Mouse (Mus musculus) heart, postnatal 0 days (tissue): ENCODE results near the gene Mthfr. TPM values are rescaled to one million over a fixed set of nuclear protein-coding genes. Genes with fewer than 3 reads are reported as not detected.

Experiments used
- ATAC-seq: fragments of 200-750 bp; cut with Nextera tagmentation; 2 replicates; pipeline ENCODE4 v1.8.0; 2017; ENCODE audit warnings: low read depth, moderate number of reproducible peaks, moderate library complexity; ENCODE audit not compliant: insufficient read depth
- DNase-seq: peaks from one replicate; pipeline ENCODE4 v3.0.0-alpha.2; 2016; ENCODE audit warnings: low spot score
- H3K27ac ChIP-seq: fragments of 300-500 bp; sonication (generic); 2 replicates; pipeline ENCODE4 v1.5.1; 2014; ENCODE audit warnings: low read depth, mild to moderate bottlenecking
- H3K27me3 ChIP-seq: fragments of 300-500 bp; sonication (generic); 2 replicates; pipeline ENCODE4 v1.6.1; 2014; ENCODE audit warnings: low read length, mixed read lengths; ENCODE audit not compliant: control insufficient read depth, insufficient read depth
- H3K36me3 ChIP-seq: fragments of 300-500 bp; sonication (generic); replicated peaks from 2 replicates; pipeline ENCODE4 v1.6.1; 2014; ENCODE audit warnings: low read length, mixed read lengths; ENCODE audit not compliant: control insufficient read depth, insufficient read depth
- H3K4me1 ChIP-seq: fragments of 300-500 bp; sonication (generic); 2 replicates; pipeline ENCODE4 v1.6.1; 2014; ENCODE audit warnings: antibody characterized with exemption; ENCODE audit not compliant: control insufficient read depth, insufficient read depth
- H3K4me2 ChIP-seq: fragments of 300-500 bp; sonication (generic); 2 replicates; pipeline ENCODE4 v1.6.1; 2014; ENCODE audit warnings: low read depth, mild to moderate bottlenecking, low read length, moderate library complexity
- H3K4me3 ChIP-seq: fragments of 300-500 bp; sonication (generic); 2 replicates; pipeline ENCODE4 v1.5.1; 2014; ENCODE audit warnings: low read depth, low read length
- H3K9ac ChIP-seq: fragments of 300-500 bp; sonication (generic); replicated peaks from 2 replicates; pipeline ENCODE4 v1.6.1; 2014; ENCODE audit warnings: low read depth, low read length, mixed read lengths
- H3K9me3 ChIP-seq: fragments of 300-500 bp; sonication (generic); replicated peaks from 2 replicates; pipeline ENCODE4 v1.6.1; 2016; ENCODE audit warnings: low read length; ENCODE audit not compliant: control insufficient read depth
- CTCF ChIP-seq: IDR thresholded peaks from 2 replicates; pipeline ENCODE4 v1.5.1; 2016; ENCODE audit warnings: antibody characterized with exemption, control low read depth, low read depth
- EP300 ChIP-seq: IDR thresholded peaks from 2 replicates; pipeline ENCODE4 v1.6.1; 2016; ENCODE audit warnings: antibody characterized with exemption, low read depth
- WGBS: fragments of 180-500 bp; shearing (Covaris S2); extraction: QIAGEN DNeasy Blood & Tissue Kit; methylation state at CpG from one replicate; pipeline ENCODE4 v1.1.7; 2014; 5-methylcytosine and 5-hydroxymethylcytosine counted together
- polyA plus RNA-seq: library from polyadenylated mRNA; unstranded; fragments of >200 nt; fragmentation: Nextera tagmentation; extraction: Ambion mirVana; gene quantifications from 2 replicates; pipeline ENCODE4 v1.2.1, GENCODE M21; 2015
- total RNA-seq: library from RNA; depleted of rRNA; stranded (reverse); fragments of >200 nt; gene quantifications from 2 replicates; pipeline ENCODE4 v1.2.3, GENCODE M21; 2014; ENCODE audit warnings: low replicate concordance

Mthfr gene
- total and polyA plus RNA-seq, 2 experiments from 2014 or later, result 6.3 to 37.6 TPM

- Histone ChIP-seq H3K9ac (no peak overlapping the region), H3K4me2 (peak overlapping the region; percentile 14; the same call in 1 of the 2 replicates), H3K36me3 (peaks cover 25% of the 10 kb centered on the region), H3K4me1 (peaks cover 29% of the 10 kb centered on the region), H3K9me3 (no peaks in the 10 kb centered on the region), H3K27ac (peak overlapping the region; percentile 52; the same call in 1 of the 2 replicates), H3K4me3 (no peak overlapping the region), H3K27me3 (no peaks in the 10 kb centered on the region)
- 51% methylated on average over 21 of the region's 21 CpGs for WGBS
- ATAC-seq (0 out of 2 replicates have a peak, but pooled peaks have one; percentile 5), DNase-seq (no peak)
- TF ChIP-seq CTCF (no peak), EP300 (no peak)
Measured at GRCm38 (mm10) chr4:148083176-148083899, 44.5 kb downstream of the Mthfr start.

- H3K4me2 ChIP-seq, result peak overlapping the region; percentile 14; the same call in 1 of the 2 replicates
- DNase-seq, result no peak
Measured at GRCm38 (mm10) chr4:148084261-148084714, 45.4 kb downstream of the Mthfr start.

GRCm38 (mm10) chr4:148085131-148085906 lies 46.4 kb downstream of the Mthfr start:
- H3K27ac ChIP-seq, result peak overlapping the region; percentile 39; the same call in 1 of the 2 replicates
- no peaks in the 10 kb centered on the region for H3K9me3 ChIP-seq
- DNase-seq, result no peak
- H3K4me1 ChIP-seq, result peaks cover 29% of the 10 kb centered on the region
- 0 out of 2 replicates have a peak overlapping the region, but pooled peaks have one; percentile 3 for H3K9ac ChIP-seq
- H3K4me3 ChIP-seq, result no peak overlapping the region
- peaks cover 15% of the 10 kb centered on the region for H3K36me3 ChIP-seq
- H3K27me3 ChIP-seq, result no peaks in the 10 kb centered on the region
- no peak for TF ChIP-seq EP300
- no peak for TF ChIP-seq CTCF
- ATAC-seq, result no peak
- WGBS, result 49% methylated on average over 10 of the region's 10 CpGs
- H3K4me2 ChIP-seq, result no peak overlapping the region

More at GRCm38 (mm10) chr4:148084261-148084714, 45.4 kb downstream of the Mthfr start:
- Histone ChIP-seq H3K27me3 (no peaks in the 10 kb centered on the region), H3K27ac (no peak overlapping the region), H3K4me1 (peaks cover 29% of the 10 kb centered on the region), H3K36me3 (peaks cover 25% of the 10 kb centered on the region), H3K9me3 (no peaks in the 10 kb centered on the region), H3K9ac (no peak overlapping the region), H3K4me3 (no peak overlapping the region)
- ATAC-seq, result no peak
- TF ChIP-seq CTCF, result no peak
- no peak for TF ChIP-seq EP300
- 20% methylated on average over 8 of the region's 8 CpGs for WGBS

GRCm38 (mm10) chr4:148085907-148086305 lies 47.0 kb downstream of the Mthfr start:
- Histone ChIP-seq H3K4me1 (peaks cover 29% of the 10 kb centered on the region), H3K4me2 (no peak overlapping the region), H3K4me3 (no peak overlapping the region), H3K9ac (0 out of 2 replicates have a peak overlapping the region, but pooled peaks have one; percentile 3), H3K9me3 (no peaks in the 10 kb centered on the region), H3K27ac (peak overlapping the region; percentile 39; the same call in 1 of the 2 replicates), H3K27me3 (no peaks in the 10 kb centered on the region), H3K36me3 (peaks cover 9% of the 10 kb centered on the region)
- no peak for TF ChIP-seq EP300
- no peak for TF ChIP-seq CTCF
- no peak for ATAC-seq
- 77% methylated on average over 3 of the region's 3 CpGs for WGBS
- DNase-seq, result no peak

DNA sequence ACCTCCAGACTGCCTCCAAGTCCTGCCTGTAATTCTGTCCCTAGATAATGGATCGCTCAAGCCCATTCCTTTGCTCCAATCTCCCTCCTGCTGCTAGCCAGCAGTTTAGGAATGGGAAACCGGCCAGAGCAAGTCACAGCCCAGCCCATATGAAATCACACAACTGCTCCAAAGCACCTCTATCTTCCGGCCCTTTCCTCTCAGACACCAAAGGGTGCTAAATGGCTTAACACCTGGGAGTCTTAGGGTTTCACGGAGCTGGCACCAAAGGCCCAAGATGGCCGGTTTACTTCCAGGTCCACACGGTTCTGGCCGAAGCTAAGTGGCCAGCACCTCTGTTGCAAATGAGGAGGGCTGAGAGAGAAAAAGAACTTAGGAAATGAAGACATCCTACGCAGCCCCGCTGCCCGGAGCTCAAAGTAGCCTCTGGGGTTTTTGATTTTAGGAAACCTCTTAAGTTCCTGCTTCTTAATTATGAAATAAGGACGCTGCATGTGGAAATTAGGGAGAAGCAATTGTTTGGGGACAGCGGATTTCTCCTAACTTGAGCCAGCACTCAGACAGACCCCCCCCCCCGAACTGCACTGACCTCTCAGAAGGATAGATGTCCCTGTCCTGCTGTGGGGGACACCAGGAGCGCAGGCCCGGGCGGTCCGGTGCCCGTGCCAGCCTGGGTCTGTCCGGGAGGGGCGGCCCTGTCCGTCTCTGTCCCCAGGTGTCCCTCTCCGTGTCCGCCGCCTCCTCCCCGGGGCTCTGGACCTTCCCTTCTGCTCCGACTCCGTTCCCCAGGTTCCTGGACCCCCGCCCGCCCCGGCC lies 48.4 kb downstream of the Mthfr start:
- peak overlapping the region; percentile 79 for H3K9ac ChIP-seq
- peaks cover 29% of the 10 kb centered on the region for H3K4me1 ChIP-seq
- 1% methylated on average over 30 of the region's 30 CpGs for WGBS
- DNase-seq (no peak), ATAC-seq (peak; percentile 28)
- H3K36me3 ChIP-seq, result no peaks in the 10 kb centered on the region
- peak overlapping the region; percentile 82 for H3K27ac ChIP-seq
- TF ChIP-seq CTCF, result no peak
- TF ChIP-seq EP300, result no peak
- H3K4me2 ChIP-seq, result peak overlapping the region; percentile 78
- H3K4me3 ChIP-seq, result peak overlapping the region; percentile 76
- H3K27me3 ChIP-seq, result no peaks in the 10 kb centered on the region
- no peaks in the 10 kb centered on the region for H3K9me3 ChIP-seq
